Mouse (Mus musculus) kidney, embryonic 14.5 days (tissue): ENCODE measurements around the gene Sptbn4. TPM values are rescaled to one million over a fixed set of nuclear protein-coding genes. Genes with fewer than 3 reads are reported as not detected.

Source experiments
- ATAC-seq: fragments of 200-750 bp; cut with Nextera tagmentation; 2 replicates; pipeline ENCODE4 v1.8.0; 2017; ENCODE audit warnings: moderate number of reproducible peaks, mild to moderate bottlenecking, moderate TSS enrichment, moderate library complexity; ENCODE audit not compliant: low FRiP score, low TSS enrichment
- H3K27ac ChIP-seq: fragments of 300-500 bp; sonication (generic); 2 replicates; pipeline ENCODE4 v1.5.1; 2014; ENCODE audit warnings: low read depth, mild to moderate bottlenecking, low read length, moderate library complexity, mixed read lengths
- H3K27me3 ChIP-seq: fragments of 300-500 bp; sonication (generic); 2 replicates; pipeline ENCODE4 v1.6.1; 2014; ENCODE audit warnings: mild to moderate bottlenecking, low read length; ENCODE audit not compliant: control insufficient read depth, insufficient read depth
- H3K36me3 ChIP-seq: fragments of 300-500 bp; sonication (generic); 2 replicates; pipeline ENCODE4 v1.6.1; 2014; ENCODE audit warnings: low read length, mixed read lengths; ENCODE audit not compliant: control insufficient read depth, insufficient read depth
- H3K4me1 ChIP-seq: fragments of 300-500 bp; sonication (generic); 2 replicates; pipeline ENCODE4 v1.6.1; 2014; ENCODE audit warnings: low read length, mixed read lengths; ENCODE audit not compliant: control insufficient read depth, insufficient read depth
- H3K4me2 ChIP-seq: fragments of 300-500 bp; sonication (generic); replicated peaks from 2 replicates; pipeline ENCODE4 v1.6.1; 2014; ENCODE audit warnings: low read depth, mild to moderate bottlenecking, low read length
- H3K4me3 ChIP-seq: fragments of 300-500 bp; sonication (generic); 2 replicates; pipeline ENCODE4 v1.5.1; 2014; ENCODE audit warnings: mild to moderate bottlenecking, low read length
- H3K9ac ChIP-seq: fragments of 300-500 bp; sonication (generic); 2 replicates; pipeline ENCODE4 v1.6.1; 2014; ENCODE audit warnings: low read depth, mild to moderate bottlenecking, low read length, moderate library complexity
- H3K9me3 ChIP-seq: fragments of 300-500 bp; sonication (generic); 2 replicates; pipeline ENCODE4 v1.6.1; 2016; ENCODE audit warnings: low read length; ENCODE audit not compliant: control insufficient read depth
- WGBS: fragments of 180-500 bp; shearing (Covaris S2); extraction: QIAGEN DNeasy Blood & Tissue Kit; methylation state at CpG from one replicate; pipeline ENCODE4 v1.1.7; 2014; 5-methylcytosine and 5-hydroxymethylcytosine counted together
- polyA plus RNA-seq: library from polyadenylated mRNA; unstranded; fragments of >200 nt; fragmentation: Nextera tagmentation; extraction: Ambion mirVana; gene quantifications from 2 replicates; pipeline ENCODE4 v1.2.1, GENCODE M21; 2014

Sptbn4 gene
- polyA plus RNA-seq, 1 experiment from 2014 or later, result 0.39 TPM

DNA sequence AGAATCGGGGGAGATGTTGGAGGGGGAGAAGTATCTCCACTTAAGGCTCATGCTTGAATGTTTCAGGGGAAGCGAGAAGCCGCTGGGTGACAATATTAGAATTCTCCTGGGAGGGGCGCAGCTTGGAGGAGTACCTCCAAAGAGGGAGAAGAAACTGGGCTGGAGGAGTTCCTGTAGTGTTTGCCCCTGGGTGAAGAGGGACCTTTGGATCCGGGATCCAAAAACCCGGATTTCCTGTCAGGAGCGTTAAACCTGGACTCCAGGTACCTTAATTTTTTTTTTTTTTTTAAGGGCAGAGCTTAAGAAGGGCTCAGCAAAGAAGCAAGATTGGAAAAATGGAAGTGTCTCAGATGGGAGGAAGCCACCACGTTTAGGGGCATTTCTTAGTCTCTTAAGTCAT lies 115.6 kb downstream of the Sptbn4 start:
- peak overlapping the region; percentile 55 for H3K4me3 ChIP-seq
- H3K27ac ChIP-seq, result peak overlapping the region; percentile 86
- H3K9ac ChIP-seq, result peak overlapping the region; percentile 73; the same call in 1 of the 2 replicates
- no peak for ATAC-seq
- no peaks in the 10 kb centered on the region for H3K9me3 ChIP-seq
- H3K36me3 ChIP-seq, result no peaks in the 10 kb centered on the region
- H3K4me1 ChIP-seq, result peaks cover 45% of the 10 kb centered on the region
- H3K27me3 ChIP-seq, result peaks cover 67% of the 10 kb centered on the region
- WGBS, result 5% methylated on average over 8 of the region's 8 CpGs
- peak overlapping the region; percentile 90 for H3K4me2 ChIP-seq

DNA sequence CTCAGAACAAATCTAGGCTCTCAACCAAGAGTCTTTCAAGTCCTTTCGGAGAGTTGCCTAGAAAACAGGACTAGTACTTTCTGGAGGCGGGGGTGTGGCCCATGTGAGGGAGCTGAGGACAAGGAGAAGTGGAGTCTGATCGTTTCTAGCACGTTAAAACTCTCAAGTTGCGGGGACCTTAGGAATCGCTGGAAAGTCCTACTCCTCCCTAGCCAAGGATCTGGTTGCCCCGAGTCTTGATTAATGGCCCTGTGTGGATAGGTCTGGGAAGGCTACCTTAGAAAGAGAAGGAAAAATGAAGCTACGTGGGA lies 116.0 kb downstream of the Sptbn4 start:
- peaks cover 43% of the 10 kb centered on the region for H3K4me1 ChIP-seq
- WGBS, result under 1% methylated on average over 8 of the region's 8 CpGs
- H3K27ac ChIP-seq, result peak overlapping the region; percentile 86
- H3K9ac ChIP-seq, result peak overlapping the region; percentile 45; the same call in 1 of the 2 replicates
- no peaks in the 10 kb centered on the region for H3K36me3 ChIP-seq
- ATAC-seq, result no peak
- H3K9me3 ChIP-seq, result no peaks in the 10 kb centered on the region
- peaks cover 63% of the 10 kb centered on the region for H3K27me3 ChIP-seq
- peak overlapping the region; percentile 55 for H3K4me3 ChIP-seq
- H3K4me2 ChIP-seq, result peak overlapping the region; percentile 90

DNA sequence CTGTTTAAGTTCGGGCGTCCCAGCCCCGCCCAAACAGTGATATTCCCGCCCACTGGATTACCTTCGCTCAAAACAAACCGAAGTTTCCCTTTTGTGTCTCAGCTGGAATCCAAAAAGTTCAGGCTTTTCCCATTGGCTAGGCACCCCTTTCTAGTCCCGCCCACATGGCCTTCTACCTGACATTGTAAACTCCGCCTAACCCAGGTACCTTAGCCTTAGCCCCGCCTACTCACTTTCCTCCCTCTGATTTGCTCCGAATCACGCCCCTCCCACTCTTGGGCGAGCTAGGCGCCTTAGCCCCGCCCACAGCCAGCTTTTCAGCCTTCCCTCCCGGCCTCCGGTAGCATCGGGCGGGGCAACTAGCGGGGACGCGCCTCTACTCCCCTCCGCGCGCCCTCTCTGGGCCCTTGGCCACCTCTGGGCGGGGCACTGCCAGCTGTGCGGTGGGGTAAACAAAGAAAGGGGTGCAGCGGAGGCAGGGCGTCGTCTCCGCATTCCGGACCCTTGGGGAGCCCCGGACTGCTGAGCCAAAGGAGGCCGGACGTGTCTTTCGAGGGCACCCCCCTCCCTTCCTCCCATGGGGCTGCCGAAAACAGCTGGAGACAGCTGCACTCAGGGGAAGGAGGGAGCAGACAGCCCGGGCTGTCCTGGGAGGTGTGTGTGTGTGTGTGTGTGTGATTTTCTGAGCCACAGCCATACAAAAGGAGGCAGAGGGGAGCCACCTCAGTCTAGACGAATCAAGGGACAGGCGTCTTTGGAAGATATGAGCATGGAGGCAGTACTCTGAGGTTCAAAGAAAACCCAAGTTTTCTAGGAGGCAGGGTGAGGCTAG lies 116.6 kb downstream of the Sptbn4 start:
- ATAC-seq, result peak; percentile 38
- peaks cover 44% of the 10 kb centered on the region for H3K4me1 ChIP-seq
- peak overlapping the region; percentile 55 for H3K4me3 ChIP-seq
- H3K9ac ChIP-seq, result peak overlapping the region; percentile 45
- no peaks in the 10 kb centered on the region for H3K36me3 ChIP-seq
- under 1% methylated on average over 37 of the region's 39 CpGs for WGBS
- no peaks in the 10 kb centered on the region for H3K9me3 ChIP-seq
- H3K27ac ChIP-seq, result peak overlapping the region; percentile 86
- peak overlapping the region; percentile 90 for H3K4me2 ChIP-seq
- H3K27me3 ChIP-seq, result peaks cover 58% of the 10 kb centered on the region

DNA sequence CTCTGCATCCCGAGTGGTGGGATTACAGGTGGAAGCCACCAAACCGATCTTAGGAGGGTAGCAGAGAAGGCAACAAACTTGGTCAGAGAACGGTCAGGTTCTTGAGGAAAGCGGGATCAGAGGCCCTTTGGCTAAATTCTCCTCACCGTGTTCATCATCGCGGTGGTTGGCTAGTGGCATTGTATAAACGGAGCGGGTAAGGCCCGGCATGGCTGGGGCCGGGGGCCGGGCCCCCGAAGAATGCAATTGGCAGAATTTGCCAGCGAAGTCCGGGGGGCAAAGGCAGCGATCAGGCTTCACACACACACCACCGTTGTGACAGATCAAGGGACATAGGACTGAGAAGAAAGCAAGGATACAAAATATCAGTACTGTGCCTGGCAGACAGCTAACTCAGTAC lies 117.5 kb downstream of the Sptbn4 start:
- H3K27ac ChIP-seq, result no peak overlapping the region
- no peak for ATAC-seq
- H3K4me2 ChIP-seq, result peak overlapping the region; percentile 90
- peak overlapping the region; percentile 55; the same call in 1 of the 2 replicates for H3K4me3 ChIP-seq
- peaks cover 48% of the 10 kb centered on the region for H3K4me1 ChIP-seq
- peaks cover 51% of the 10 kb centered on the region for H3K27me3 ChIP-seq
- H3K9ac ChIP-seq, result no peak overlapping the region
- 19% methylated on average over 17 of the region's 17 CpGs for WGBS
- H3K36me3 ChIP-seq, result no peaks in the 10 kb centered on the region
- H3K9me3 ChIP-seq, result no peaks in the 10 kb centered on the region

DNA sequence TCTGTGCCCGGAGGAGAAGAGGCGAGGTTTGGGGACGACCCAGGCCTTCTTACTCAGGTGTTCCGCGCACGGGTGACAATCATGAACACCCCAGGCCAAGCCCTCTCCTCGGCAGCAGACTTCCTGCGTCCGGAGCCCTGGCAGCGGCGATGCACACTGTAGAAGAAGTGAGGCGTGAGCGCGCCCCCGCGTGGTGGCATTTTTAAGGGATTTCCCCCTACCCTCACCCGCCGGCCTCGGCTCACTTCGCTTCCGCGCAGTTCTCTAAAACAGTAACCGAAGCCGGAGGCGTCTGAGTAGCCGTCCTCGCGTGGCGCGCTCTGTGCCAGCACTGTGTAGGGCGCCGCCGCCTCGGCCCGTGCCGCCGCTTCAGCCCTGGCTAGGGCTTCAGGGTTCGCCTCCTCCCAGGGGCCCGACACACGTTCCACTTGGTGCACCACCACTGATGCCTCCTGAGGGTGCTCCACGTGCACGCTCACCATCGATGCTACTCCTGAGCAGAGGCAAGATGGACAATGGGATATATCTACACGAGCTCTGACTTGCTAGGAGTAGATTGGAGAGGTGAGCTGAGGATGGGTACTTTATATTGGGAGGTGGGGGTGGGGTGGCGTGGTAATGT lies 118.0 kb downstream of the Sptbn4 start:
- no peaks in the 10 kb centered on the region for H3K9me3 ChIP-seq
- WGBS, result 4% methylated on average over 45 of the region's 45 CpGs
- peak overlapping the region; percentile 40 for H3K4me2 ChIP-seq
- H3K4me1 ChIP-seq, result peaks cover 46% of the 10 kb centered on the region
- peaks cover 45% of the 10 kb centered on the region for H3K27me3 ChIP-seq
- H3K36me3 ChIP-seq, result no peaks in the 10 kb centered on the region
- H3K27ac ChIP-seq, result no peak overlapping the region
- peak overlapping the region; percentile 15; the same call in 1 of the 2 replicates for H3K4me3 ChIP-seq
- no peak overlapping the region; the same call in 1 of the 2 replicates for H3K9ac ChIP-seq
- ATAC-seq, result peak; percentile 32

DNA sequence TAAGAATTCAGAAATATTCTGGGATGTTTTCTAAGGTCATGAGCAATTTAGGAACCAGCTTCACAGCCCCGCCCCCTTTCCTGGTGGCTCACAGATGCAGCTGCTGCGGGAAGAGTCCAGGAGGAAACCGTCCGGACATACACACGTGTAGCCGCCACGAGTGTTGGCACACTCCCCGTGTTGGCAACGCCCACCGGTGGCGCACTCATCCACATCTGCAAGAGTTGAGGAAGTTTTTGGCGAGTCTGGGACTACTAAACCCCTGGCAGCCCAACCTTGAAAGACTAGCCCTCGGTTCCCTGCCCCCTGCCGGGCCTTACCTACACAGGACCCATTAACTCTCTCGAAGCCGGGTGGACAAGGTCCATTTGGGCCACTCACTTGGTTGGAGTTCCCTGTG lies 118.8 kb downstream of the Sptbn4 start:
- Histone ChIP-seq H3K9me3 (no peaks in the 10 kb centered on the region), H3K27me3 (peaks cover 38% of the 10 kb centered on the region), H3K4me2 (no peak overlapping the region), H3K27ac (no peak overlapping the region), H3K36me3 (no peaks in the 10 kb centered on the region), H3K9ac (no peak overlapping the region), H3K4me1 (peaks cover 40% of the 10 kb centered on the region), H3K4me3 (no peak overlapping the region)
- ATAC-seq, result no peak
- 37% methylated on average over 16 of the region's 16 CpGs for WGBS

DNA sequence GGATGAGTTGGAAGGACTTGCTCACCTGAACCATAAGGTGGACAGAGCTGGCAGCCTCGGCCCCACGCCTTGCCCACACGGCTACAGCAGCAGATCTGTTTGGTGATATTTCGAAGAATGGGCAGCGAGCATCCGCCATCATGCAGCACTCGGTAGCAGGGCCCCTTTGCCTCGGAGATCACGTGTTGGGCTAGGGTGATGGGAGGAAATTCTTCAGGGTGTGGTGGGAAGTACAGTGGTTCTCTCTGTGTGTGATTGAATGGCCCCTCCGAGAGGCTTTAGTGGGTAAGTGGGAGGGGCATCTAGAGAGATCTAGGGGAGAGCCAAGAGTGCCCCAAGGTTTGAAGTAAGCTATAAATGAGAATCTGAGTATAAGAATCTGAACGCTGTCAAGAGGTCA lies 119.3 kb downstream of the Sptbn4 start:
- Histone ChIP-seq H3K9me3 (no peaks in the 10 kb centered on the region), H3K9ac (no peak overlapping the region), H3K27ac (no peak overlapping the region), H3K4me2 (no peak overlapping the region), H3K27me3 (peaks cover 33% of the 10 kb centered on the region), H3K4me3 (no peak overlapping the region), H3K36me3 (no peaks in the 10 kb centered on the region), H3K4me1 (peaks cover 37% of the 10 kb centered on the region)
- WGBS, result 86% methylated on average over 11 of the region's 11 CpGs
- ATAC-seq, result no peak

DNA sequence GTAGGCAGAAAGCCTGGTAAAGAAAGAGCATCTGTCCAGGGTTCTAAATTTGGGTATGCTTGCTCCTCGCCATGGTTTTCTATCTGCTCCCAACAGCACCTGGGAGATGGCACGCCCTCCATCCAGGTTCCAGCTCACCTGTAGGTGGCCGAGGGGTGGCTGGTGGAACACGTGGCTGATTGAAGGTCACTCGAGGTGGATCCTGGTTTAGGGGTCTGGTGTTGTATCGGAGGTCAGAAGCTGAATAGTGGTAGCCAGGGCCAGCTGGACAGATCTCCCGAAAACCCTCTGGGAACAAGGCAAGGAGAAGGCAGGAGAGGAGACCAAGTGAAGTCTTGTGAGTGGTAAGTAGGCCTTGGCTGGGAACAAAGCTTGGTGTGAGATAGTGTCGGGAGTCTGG lies 120.0 kb downstream of the Sptbn4 start:
- Histone ChIP-seq H3K27me3 (peaks cover 27% of the 10 kb centered on the region), H3K27ac (no peak overlapping the region), H3K36me3 (no peaks in the 10 kb centered on the region), H3K4me2 (no peak overlapping the region), H3K9ac (no peak overlapping the region), H3K9me3 (no peaks in the 10 kb centered on the region), H3K4me3 (no peak overlapping the region), H3K4me1 (peaks cover 31% of the 10 kb centered on the region)
- 94% methylated on average over 8 of the region's 8 CpGs for WGBS
- no peak for ATAC-seq
